Mouse (Mus musculus): ENCODE measurements around the gene Pcp4.
"Not testable (repeated sequence)": the region's sequence is repeated elsewhere in the genome, so short reads cannot be mapped to it uniquely, and the experiment has no call there.

The Pcp4 gene

DNA sequence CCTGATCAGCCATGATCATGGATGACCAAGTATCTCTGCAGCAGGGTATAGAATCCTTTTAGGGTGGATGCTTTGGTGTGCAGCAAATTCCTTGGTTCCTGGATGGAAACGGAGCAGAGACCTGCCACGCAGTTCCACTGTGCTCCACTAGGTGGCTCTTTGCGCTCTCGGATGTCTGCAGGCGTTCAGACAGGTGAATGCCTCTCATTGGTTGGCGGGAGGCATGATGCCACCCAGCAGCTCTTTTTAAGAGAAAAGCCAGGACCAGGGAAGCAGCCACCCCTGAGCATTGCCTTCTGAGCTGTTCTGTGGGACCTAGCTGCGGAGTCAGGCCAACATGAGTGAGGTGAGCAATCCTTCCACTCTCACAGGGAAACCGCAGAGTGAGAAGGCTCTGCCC lies at the start of gene Pcp4:
Pcp4 (plus strand) TSS at position 162 of the 400 bp plus-strand sequence.
- DNase-seq (ENCODE audit: low spot score in 2 of 2) = peak; percentile 94 to 97

DNA sequence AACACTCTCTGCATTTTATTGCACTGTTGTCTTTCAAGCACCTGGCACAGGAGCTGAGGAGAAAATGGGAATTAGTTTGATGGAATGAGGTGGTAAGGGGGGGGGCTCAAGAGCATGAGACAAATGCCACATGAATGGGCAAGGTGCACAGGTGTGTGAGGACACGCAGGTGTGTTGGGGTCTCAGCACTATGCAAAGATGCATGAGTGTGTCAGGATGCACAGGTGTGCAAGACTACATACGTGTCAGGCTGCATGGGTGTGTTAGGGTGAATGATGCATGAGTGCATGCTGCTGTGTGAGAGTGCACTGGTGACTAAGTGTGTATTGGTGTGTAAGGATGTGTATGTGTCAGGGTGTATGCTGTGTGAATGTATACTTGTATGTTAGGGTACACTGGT lies 42.4 kb upstream of the Pcp4 start:
- DNase-seq (ENCODE audit: low spot score in 2 of 2) = no peak

GRCm38 (mm10) chr16:96426671-96427070 lies 40.7 kb upstream of the Pcp4 start:
- no peak for DNase-seq (ENCODE audit: low spot score in 2 of 2)

DNA sequence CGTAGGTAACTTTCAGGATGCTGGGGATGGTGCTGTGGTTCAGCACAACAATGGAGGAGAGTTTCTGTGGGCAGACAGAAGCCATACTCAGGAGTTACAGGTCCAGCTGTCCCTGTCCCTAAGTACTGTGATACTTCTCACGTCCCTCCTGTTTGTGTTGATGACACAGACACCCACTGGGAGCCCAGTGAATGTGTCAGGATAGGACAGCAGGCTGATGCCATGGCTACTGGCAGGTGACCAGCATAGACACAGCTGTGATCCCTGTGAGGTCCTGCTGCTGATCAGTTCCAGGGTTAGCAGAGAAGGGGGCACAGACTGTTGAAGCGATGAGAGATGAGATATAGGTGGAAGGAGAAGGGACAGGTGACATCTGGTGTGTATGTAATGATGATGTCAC lies 38.4 kb upstream of the Pcp4 start:
- no peak for DNase-seq (ENCODE audit: low spot score in 2 of 2)

DNA sequence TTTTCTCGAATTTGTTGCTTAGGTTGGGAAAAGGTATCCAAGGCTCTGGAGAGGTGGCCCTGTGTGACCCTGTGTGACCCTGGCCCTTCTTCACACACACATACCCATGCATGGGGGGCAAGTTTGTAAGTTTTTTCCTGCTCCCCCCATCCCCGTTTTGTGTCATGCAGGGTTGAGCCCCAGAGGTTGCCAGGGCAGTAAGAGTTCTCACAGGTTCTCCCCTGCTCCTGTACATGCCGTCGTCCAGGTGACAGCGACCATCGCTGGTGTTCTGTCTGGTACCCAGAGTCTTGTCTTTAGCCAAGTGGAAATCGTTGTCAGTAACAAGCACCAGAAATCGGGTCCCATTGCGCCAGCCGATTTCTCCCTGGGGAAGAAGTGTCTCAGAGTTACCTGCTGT lies 34.1 kb upstream of the Pcp4 start:
- no peak for DNase-seq (ENCODE audit: low spot score in 2 of 2)

DNA sequence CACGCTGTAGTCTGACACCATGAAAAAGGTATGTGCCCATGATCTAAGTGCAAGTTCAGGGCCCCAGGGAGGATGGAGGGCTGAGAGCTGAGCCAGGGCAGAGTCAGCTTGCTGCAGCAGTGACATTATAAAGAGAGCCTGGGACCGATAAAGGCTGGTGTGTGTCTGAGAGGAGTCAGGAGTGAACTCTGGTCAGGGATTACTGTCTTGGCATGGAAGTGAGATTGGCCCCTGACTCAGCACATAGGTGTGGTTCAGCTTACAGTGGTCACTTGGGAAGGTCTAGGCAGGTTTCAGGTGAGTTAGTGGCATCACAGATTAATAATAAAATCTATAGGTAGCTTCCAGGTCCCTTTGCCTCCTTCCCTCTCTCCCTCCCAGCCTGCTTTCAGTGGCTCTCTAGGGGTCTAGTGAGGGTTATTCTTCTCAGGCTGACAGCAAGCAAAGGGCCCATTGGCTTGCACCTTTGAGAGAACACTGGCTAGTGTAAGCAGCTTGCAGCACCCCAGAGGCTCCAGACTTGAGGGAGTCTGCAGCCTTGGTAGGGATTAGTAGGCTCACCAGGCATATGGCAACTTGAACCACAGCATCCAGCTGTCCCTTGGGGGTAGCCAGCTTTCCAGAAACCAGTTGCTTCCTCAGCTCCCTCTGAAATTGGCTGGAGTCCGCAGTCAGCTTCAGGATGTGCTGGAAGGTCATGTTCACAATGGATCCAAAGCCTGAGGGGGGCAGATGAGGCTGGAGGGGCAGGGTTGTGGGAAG lies 33.2 kb upstream of the Pcp4 start:
- no peak for DNase-seq (ENCODE audit: low spot score in 2 of 2)

DNA sequence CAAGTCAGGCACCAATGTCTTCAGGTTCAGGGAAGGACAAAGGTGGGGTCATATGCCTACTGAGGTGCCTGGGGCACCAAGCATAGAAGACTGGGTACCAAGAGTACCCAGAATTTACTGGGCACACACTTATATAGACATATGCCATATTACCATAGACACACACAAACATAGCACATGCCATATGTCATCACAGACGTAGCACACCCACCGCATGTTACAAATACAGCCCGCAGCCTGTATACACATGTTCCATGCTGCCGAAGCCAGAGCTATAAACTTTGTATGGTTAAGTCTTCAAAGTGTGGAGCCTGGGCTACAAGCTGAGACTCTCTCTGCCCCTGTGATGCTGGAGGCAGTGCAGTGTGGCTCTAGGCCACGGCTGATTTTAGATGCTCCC lies 28.5 kb upstream of the Pcp4 start:
- DNase-seq (ENCODE audit: low spot score in 2 of 2) = no peak

- DNase-seq (ENCODE audit: low spot score in 2 of 2) = no peak
These were observed 27.7 kb upstream of the Pcp4 start for GRCm38 (mm10) chr16:96439682-96440081.

DNA sequence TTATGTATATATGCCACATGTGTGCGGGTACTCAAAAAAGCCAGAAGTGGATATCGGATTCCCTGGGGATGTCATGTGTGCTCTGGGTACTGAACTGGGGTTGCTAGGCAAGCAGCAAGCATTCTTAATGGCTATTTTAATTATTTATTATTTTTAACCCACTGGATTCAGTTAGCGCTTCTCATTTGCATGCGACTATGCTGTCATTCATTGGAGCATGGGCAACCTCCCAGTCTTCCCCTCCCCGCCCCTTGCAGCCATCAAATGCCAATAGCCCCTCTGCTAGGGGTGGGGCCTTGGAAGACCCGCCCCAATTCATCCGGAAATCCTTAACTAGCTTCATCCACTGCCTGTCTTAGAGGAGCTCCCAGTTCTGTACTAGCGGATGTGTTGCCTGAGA lies 26.5 kb upstream of the Pcp4 start:
- DNase-seq (ENCODE audit: low spot score in 2 of 2) = no peak

DNA sequence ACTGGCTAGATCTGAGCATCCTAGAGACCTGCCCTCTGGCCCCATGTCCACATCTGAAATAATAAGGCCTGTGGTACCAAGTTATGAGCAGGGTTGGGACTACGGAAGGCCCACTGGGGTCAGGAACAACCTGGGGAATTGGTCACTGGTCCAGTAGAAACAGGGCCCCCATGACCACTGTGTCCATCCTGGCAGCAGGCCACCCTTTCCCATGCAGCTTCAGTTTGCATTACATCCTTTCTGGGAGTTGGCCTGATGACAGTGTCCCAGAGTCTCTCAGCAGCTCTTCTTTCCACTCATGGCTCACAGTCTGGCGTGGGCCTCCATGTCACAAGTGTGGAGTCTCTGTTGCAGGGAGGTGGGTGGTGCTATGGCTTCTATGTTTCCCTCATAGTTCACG lies 25.6 kb upstream of the Pcp4 start:
- no peak for DNase-seq (ENCODE audit: low spot score in 2 of 2)

- DNase-seq (ENCODE audit: low spot score in 2 of 2) = no peak
These were observed 23.9 kb upstream of the Pcp4 start, which contains the start of gene Itgb2l for GRCm38 (mm10) chr16:96443468-96443867. Gene Itgb2l (minus strand): TSS chr16:96443619.

DNA sequence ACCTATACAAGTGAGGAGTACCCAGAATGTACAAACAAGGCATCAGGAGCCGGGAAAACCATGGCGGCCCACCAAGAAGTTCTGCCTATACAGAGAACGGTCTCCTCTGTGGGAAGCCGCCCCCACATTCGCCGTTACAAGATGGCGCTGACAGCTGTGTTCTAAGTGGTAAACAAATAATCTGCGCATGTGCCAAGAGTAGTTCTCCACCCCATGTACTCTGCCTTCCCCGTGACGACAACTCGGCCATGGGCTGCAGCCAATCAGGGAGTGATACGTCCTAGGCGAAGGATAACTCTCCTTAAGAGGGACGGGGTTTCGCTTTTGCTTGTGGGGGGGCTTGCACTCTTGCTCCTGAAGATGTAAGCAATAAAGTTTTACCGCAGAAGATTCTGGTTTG lies 16.5 kb upstream of the Pcp4 start:
- DNase-seq (ENCODE audit: low spot score in 2 of 2) = not testable (repeated sequence)

DNA sequence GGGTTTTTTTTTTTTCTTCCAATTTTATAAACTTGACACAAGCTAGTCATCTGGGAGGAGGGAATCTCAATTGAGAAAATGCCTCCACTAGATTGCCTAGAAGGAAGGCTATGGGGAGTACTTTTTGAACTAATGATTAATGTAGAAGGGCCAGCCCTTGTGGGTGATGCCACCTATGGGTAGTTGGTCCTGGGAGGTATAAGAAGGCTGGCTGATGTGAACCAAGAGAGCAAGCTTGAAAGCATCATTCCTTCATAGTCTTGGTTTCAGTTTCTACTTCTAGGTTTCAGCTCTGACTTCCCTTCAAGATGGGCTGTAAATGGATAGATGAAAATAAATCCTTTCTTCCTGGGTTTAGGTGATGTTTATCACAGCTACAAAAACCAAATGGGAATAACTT lies 13.3 kb upstream of the Pcp4 start:
- DNase-seq (ENCODE audit: low spot score in 2 of 2) = no peak

- DNase-seq (ENCODE audit: low spot score in 2 of 2) = no peak
These were observed 9.8 kb upstream of the Pcp4 start for GRCm38 (mm10) chr16:96457612-96458011.

- no peak for DNase-seq (ENCODE audit: low spot score in 2 of 2)
These were observed 8.1 kb upstream of the Pcp4 start for GRCm38 (mm10) chr16:96459356-96459755.

- DNase-seq (ENCODE audit: low spot score in 2 of 2) = no peak
These were observed 6.6 kb upstream of the Pcp4 start for GRCm38 (mm10) chr16:96460788-96461187.

- DNase-seq (ENCODE audit: low spot score in 2 of 2) = no peak
These were observed 605 bp downstream of the Pcp4 start for GRCm38 (mm10) chr16:96468011-96468410.

GRCm38 (mm10) chr16:96468698-96469097 lies 1.3 kb downstream of the Pcp4 start:
- DNase-seq (ENCODE audit: low spot score in 2 of 2) = peak; percentile 68 to 77

DNA sequence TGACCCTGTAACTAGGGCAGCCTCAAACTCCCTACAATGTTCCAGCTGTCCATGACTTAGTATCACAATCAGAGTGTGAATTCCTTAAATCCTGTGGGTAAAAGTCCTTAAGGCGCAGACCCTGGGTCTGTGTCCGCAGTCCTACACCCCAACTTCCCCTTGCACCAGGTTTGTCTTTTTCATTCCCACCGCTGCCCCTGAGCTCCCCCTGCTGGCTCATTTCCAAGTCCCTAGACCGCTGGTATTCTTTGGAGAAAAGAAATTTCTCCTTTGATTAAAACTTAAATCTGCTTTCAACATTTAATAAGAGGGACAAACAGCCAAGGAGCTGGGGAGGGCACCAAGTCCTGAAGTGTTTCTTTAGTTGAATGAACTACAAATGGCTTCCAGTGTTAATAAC lies 2.2 kb downstream of the Pcp4 start:
- DNase-seq (ENCODE audit: low spot score in 2 of 2) = peak in 1 of 2 experiments; percentile 26

DNA sequence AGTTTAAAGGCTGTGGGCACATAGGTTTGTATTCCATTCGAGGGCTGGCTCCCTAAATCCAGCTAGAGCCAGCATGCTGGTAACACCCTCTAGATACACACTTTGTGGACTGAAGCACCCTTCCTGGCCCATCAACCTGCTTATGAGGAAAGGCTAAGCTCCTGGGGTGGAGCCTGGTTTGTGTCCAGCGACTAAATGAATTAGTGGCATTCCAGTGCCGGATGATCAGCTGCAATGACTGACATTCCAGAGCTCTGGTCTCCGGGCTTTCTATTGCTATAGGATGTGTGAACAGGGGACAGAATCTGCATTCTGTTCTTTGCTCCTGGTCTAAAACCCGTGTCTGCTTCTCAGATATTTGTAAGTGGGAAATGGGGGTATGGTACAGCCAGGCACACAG lies 5.0 kb downstream of the Pcp4 start:
- no peak for DNase-seq (ENCODE audit: low spot score in 2 of 2)

- no peak for DNase-seq (ENCODE audit: low spot score in 2 of 2)
These were observed 5.4 kb downstream of the Pcp4 start for GRCm38 (mm10) chr16:96472816-96473215.

- no peak for DNase-seq (ENCODE audit: low spot score in 2 of 2)
These were observed 6.8 kb downstream of the Pcp4 start for GRCm38 (mm10) chr16:96474185-96474584.

- no peak for DNase-seq (ENCODE audit: low spot score in 2 of 2)
These were observed 14.4 kb downstream of the Pcp4 start for GRCm38 (mm10) chr16:96481791-96482190.

All from frontal cortex, postnatal 36 days (tissue).